Mouse (Mus musculus) spleen, postnatal 36 days (tissue): ENCODE measurements around the gene Tmc3.

ENCODE experiments used
- DNase-seq, 2 experiments: peaks; one replicate each; pipeline ENCODE4 v3.0.0; 2022; ENCODE audit warnings: low spot score in 2 of 2, mixed read lengths in 1 of 2

Gene Tmc3

DNA sequence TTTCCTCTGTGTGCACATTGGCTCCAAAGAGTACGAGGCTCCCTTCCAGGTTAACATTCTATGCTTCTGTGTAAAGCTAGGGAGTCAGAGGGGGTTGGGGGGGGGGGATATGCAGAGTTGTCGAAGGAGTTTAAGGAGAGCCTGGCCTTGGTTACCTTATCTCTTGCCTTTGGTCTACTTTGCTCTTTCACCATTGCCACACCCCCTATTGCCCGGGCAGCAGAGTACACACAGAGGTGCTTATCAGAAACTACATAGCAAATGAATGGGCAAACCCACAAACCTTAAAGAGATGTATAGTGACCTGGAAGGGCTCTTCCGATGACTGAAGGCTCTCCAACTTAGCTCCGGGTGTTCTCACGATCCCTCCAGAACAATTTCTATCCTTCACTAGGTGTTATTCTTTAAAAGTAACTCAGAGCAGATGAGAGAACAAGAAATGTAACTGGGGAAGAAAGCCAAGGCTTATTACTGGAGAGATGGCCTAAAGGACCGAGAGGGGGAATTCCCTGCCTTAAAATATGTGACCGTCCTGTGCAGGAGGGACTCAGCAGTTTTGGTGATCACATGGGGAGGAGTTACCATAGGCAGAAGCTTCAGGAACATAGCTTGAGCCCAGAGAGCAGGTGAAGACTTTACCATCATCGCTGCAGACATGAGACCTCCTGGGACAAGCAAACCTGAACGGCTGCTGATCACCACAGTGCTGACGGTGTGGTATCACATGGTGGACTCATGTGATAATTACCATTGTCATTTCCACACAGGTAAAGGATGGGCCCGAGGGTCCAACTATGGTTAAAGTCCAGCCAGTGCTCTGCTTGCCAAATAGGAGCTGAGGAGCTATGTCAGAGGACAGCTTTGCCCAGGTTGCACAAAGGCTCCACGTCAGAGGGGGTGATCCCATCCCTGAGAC is 14.5 kb downstream of the Tmc3 start:
- DNase-seq = no peak

DNA sequence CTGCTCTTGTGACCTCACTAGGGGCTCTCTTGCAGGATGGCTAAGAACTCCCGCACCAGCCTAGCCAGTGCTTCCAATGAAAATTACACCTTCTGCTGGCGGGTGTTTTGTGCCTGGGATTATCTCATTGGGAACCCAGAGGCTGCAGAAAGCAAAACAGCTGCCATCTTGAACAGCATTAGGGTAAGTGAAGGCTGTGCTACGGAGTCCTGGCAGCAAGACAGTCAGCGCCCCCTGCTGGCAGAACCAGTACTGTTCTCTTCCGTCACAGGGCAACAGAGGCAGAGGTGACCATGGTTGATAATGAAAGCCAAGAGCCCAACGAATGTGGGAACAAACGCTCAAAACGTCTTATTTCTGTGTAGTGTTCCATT is 15.2 kb downstream of the Tmc3 start:
- peak; percentile 48 to 50 for DNase-seq

DNA sequence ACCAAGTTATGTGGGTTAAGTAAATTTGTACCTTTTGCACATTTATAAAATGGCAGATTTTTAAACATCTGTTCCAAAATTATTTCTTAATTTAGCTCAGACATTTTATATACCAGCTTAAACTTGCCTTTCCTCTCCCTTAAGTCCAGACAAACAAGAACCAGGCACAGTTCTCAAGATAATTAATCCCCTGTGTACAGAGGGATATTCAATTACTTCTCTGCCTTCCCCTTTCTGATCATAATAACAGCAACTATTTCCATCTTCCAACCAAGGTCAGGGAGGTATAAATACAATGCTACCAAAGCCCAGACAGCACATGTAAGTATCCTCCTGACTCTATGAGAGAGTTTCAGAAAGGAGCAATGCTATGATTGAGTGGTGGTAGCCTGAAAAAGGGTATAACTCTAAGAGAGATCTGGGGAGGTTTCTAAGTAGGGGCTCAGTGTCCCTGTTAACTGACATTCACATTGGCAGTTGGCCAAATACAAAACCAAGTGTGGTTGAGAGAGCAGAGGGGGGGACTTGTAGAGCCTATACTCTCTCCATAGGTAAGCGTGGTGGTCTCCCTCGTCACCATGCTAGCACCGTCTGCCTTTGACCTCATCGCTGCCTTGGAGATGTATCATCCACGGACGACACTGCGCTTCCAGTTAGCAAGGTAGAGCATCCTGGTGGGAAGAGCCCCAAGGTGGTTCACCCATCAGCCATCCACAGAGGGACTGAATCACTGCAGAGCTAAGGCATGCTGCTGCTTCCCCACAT is 19.6 kb downstream of the Tmc3 start:
- DNase-seq = no peak

- no peak for DNase-seq
Measured at GRCm38 (mm10) chr7:83606796-83607195, 22.1 kb downstream of the Tmc3 start.

- DNase-seq = no peak
Measured at GRCm38 (mm10) chr7:83609891-83610290, 25.2 kb downstream of the Tmc3 start.

DNA sequence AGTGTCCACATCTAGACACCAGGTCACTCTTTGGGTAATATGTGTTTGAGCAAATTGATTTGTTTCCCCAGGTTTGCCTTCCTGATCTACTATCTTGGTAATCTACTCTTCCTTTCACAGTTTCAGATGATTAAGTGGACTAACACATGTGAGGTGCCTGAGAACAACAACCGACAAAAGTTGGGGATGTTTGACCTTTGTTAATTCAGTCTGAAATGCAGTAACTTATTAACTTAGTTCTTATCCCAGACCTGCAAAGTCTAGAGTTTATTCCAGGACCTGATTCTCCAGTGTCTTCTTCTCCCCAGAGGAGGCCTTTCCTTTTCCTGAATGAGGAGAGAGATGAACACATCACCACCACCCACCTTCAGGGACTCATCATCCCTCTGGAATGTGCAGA is 27.2 kb downstream of the Tmc3 start:
- no peak for DNase-seq

GRCm38 (mm10) chr7:83615272-83615671 is 30.5 kb downstream of the Tmc3 start:
- DNase-seq = no peak

DNA sequence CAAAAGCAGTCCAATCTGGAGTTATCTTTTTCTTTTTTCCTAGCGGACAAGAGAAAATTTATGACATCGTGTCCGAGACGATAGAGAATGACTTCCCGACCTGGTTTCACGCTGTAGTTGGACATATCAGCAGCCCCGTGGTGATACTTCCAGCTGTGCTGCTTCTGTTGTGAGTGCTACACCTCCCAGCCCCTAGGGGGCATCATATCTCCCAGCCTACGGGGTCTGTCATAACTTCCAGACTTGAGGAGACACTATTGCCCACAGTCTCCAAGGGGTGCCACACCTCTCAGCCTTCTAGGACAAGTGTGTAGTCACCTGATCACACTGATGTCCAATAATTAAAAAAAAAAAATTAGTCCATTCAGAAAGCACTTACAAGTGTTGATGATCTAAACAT is 31.1 kb downstream of the Tmc3 start:
- peak; percentile 23 to 43 for DNase-seq

- peak; percentile 57 to 69 for DNase-seq
Measured at GRCm38 (mm10) chr7:83616268-83616667, 31.5 kb downstream of the Tmc3 start.

- DNase-seq = no peak
Measured at GRCm38 (mm10) chr7:83618709-83619108, 34.0 kb downstream of the Tmc3 start.

DNA sequence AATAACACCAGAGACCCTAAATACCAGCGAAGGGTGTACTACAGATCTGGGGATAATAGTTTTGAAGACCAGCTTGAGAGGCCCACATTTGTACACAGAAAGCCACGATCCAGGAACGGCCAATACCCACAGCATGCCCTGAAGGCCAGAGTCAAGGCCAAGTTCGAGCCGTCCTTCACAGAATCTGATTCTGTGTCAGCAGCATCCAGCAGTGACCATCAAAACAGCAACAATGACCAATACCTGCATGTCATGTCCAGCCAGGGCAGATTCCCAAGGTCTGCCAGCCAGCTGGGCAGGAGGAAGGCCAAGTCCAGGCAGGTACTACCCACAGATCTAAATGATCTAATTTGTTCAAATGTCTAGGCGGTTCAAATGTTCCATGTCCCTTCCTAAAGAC is 37.9 kb downstream of the Tmc3 start:
- DNase-seq = no peak

DNA sequence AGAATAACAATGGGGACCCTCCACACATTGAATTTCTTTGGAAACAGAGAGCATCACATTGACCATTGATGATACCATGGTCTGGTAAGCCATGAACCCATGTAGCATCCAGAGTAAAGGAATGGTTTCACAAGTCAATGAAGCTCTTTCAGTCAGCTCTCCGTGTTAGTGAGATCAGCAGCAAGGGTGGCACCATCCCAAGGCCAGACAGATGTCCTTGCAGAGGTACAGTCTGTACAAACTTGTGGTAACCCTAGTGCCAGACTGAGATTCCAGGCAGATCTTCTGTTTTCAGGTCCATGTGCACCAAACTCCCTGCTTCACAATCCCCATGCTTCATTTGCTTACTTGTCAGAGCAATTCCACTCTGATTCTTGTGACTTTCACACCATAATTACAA is 39.3 kb downstream of the Tmc3 start:
- no peak for DNase-seq

DNA sequence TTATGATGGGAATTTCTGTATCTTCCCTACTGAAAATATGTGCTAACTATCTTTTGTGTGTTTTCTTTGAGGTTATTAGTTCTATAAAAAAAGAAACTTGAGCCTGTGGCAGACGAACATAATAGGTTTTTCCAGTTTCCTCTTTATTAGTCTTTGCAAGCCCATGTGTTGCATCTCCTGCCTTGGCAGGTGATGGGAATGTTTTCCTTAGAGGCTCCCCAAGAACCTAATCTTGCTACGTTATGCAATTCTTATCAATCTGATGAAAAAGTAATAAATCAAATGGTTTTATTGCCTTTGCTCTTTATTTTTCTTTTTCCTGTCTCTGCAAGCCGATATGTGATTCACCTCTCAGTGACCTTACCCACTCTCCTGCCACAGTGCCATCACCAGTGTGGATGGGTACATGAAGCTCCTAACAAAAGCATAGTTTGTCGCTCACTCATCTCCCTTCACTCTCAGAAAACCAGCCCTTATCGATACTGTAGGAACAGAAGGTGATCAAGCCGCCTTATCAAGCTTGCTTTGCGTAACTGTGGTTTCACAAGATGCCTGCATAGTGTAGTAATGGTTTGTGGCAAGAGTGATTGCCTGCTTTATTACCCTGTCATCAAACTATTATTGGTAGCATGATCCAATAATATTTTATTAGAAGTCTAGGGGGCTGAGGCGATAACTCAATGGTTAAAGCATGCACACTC is 42.0 kb downstream of the Tmc3 start:
- no peak for DNase-seq

DNA sequence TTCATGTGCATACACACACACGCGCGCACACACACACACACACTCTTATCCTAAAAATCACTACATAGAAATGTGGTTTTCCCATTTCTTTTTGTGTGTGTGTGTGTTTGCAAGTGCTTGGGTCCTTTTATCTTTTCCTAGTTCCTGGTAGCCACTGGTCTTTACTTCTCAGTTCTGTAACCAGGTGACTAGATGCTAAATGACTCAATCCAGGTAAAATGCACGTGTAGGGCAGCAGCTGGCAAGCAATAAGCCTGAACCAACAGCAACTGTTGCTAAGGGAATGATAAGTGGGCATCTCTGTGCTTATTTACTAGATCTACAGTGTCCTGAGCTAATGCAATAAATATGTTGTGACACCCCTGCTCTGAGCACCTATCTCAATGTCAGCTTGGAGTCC is 42.6 kb downstream of the Tmc3 start:
- DNase-seq = no peak

GRCm38 (mm10) chr7:83631073-83631827 is 46.5 kb downstream of the Tmc3 start:
- no peak for DNase-seq

- DNase-seq = peak; percentile 93 to 94
Measured at GRCm38 (mm10) chr7:83631828-83632681, 47.3 kb downstream of the Tmc3 start, which contains the start of gene Stard5. Gene Stard5, plus strand, starts transcription at chr7:83631959.

DNA sequence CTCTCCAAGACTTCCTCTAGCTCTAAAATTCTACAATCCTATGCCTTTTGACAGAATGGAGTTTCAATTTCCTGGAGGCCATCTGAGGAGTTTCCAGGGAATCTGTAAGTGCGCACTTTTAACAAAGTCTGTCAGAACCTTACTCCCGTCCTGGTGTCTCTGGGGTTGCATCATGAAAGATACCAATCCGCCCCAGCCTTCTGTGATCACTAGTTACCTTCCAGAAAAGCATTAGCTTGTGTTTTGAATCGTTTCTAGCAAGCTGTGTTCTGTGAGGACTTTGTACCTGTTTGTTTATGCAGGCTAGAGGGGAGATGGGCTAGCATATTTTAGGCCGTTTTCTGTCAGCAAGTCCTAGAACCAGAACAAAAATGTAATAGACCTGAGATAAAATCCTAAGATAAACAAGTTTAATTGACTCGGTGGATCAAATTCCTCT is 48.0 kb downstream of the Tmc3 start:
- DNase-seq = no peak

DNA sequence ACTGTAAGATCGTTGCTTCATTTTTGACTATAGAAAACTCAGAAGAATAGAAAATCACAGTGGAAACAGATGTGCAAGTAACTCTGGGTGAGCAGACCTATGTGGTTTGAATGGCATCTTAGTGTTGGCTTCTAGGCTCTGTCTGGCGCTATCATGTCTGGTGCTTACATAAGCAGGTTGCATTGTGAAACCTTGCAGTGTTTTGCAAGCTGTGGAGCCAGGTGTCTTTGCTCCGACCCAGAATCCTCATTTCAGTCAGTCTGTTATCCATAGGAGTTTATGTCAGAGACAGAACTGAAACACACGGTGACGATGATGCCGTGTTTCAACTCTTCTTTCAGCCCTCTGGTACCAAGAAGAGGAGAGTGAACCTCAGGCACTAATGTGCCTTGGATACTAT is 49.1 kb downstream of the Tmc3 start:
- DNase-seq = no peak

DNA sequence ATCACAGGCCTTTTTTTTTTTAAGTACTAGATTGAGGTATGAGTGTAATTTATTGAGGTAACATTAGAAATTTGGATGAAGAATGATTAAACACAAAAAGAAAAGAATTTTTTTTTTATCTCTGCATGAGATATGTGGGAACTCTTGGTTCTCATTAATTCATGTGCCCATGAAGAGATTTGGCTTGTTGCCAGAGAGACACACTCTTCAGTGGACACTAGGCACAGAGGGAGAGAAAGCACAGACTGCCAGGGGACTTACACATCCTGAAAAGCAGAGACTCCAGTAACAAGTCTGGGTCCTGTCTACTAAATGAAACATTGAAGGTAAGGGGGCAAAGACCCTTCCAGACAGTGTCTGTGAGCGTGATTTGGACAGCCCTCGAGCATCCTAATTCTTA is 51.0 kb downstream of the Tmc3 start:
- no peak for DNase-seq

GRCm38 (mm10) chr7:83636425-83636824 is 51.7 kb downstream of the Tmc3 start:
- no peak for DNase-seq
